Mouse (Mus musculus): ENCODE results near the gene Trmu.

DNA sequence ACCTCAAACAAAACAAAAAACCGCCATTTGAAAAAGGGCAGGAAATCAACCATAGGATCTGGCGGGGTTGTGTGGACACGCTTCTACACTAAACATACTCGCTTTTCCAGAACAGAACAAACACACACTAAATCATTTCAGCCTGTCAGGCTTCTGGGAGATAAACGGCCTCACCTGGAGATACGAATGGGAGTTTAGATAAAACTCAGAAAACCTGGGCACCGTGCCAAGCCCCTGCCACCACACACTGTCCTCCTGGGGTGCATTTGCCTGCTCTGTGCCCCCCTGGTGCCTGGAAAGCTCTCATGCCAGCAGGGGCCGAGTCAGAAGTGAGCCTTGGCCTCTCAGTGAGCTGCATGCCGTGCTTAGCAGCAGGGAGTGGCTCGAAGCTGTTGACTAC, 30.8 kb downstream of the Trmu start:
- TF ChIP-seq CTCF (IDR thresholded peaks at IDR 0.05; ENCODE audit: low read depth), result no peak
- no peak for TF ChIP-seq EP300 (IDR thresholded peaks at IDR 0.05; ENCODE audit: low read depth)
